Mouse (Mus musculus) heart, postnatal 0 days (tissue): ENCODE results near the gene Nek11.

Experiments used
- CTCF ChIP-seq: IDR thresholded peaks from 2 replicates; pipeline ENCODE4 v1.5.1; 2016; ENCODE audit warnings: antibody characterized with exemption, control low read depth, low read depth
- EP300 ChIP-seq: IDR thresholded peaks from 2 replicates; pipeline ENCODE4 v1.6.1; 2016; ENCODE audit warnings: antibody characterized with exemption, low read depth

- TF ChIP-seq CTCF (no peak), EP300 (no peak)
Measured at GRCm38 (mm10) chr9:105363520-105364231, 31.6 kb downstream of the Nek11 start.
